Mouse (Mus musculus): ENCODE measurements around the gene Macf1. TPM values are rescaled to one million over a fixed set of nuclear protein-coding genes. Genes with fewer than 3 reads are reported as not detected.
"Not testable (repeated sequence)": the region's sequence is repeated elsewhere in the genome, so short reads cannot be mapped to it uniquely, and the experiment has no call there.

The Macf1 gene
- polyA plus RNA-seq, 1 experiment from 2014 or later, result 82.9 TPM

GRCm38 (mm10) chr4:123526779-123527280 lies 157.3 kb downstream of the Macf1 start:
- Histone ChIP-seq H3K9ac (replicated peaks; ENCODE audit: low read depth, low read length) (peak overlapping the region; percentile 60), H3K27me3 (replicated peaks; ENCODE audit: control insufficient read depth, insufficient read depth, low read length) (no peaks in the 10 kb centered on the region), H3K4me2 (ENCODE audit: low read length) (peak overlapping the region; percentile 70), H3K4me1 (replicated peaks; ENCODE audit: control insufficient read depth, insufficient read depth, low read length) (peaks cover 53% of the 10 kb centered on the region), H3K27ac (ENCODE audit: low read length) (peak overlapping the region; percentile 90), H3K36me3 (ENCODE audit: control insufficient read depth, insufficient read depth) (no peaks in the 10 kb centered on the region), H3K9me3 (ENCODE audit: control insufficient read depth, low read length) (no peaks in the 10 kb centered on the region), H3K4me3 (replicated peaks; ENCODE audit: low read length) (peak overlapping the region; percentile 43)
- WGBS, result 21% methylated on average over 10 of the region's 10 CpGs
- peak; percentile 39 for ATAC-seq

DNA sequence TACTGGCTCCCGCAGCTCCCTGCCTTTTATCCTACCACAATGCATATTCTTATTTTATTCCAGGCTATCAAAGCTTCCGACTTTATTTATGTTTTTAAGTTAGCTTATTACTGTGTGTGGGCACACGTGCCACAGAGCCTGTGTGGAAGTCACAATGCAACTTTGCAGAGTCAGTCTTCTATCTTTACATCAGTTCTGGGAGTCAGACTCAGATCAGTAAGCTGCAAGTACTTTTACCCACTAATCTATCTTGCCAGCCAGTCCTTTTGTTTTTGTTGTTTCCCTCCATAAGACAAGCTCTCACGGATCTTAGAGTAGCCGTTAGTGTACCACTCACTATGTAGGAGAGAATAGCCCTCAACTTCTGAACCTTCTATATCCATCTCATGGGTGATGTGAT lies 159.4 kb downstream of the Macf1 start:
- H3K4me2 ChIP-seq (ENCODE audit: low read length), result no peak overlapping the region
- ATAC-seq, result no peak
- WGBS, result 73% methylated on average over 5 of the region's 5 CpGs

DNA sequence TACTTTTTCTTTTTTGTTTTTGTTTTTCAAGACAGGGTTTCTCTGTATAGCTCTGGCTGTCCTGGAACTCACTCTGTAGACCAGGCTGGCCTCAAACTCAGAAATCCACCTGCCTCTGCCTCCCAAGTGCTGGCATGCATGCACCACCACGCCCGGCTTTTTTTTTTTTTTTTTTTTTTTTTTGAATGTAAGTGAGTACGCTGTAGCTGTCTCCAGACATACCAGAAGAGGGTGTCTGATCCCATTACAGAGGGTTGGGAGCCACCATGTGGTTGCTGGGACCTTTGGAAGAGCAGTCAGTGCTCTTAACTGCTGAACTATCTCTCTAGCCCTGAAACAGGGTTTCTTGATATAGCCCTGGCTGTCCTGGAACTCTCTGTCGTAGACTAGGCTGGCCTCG lies 164.0 kb downstream of the Macf1 start:
- not testable (repeated sequence) for H3K27ac ChIP-seq (ENCODE audit: low read length); ATAC-seq; H3K4me3 ChIP-seq (replicated peaks; ENCODE audit: low read length); H3K9me3 ChIP-seq (ENCODE audit: control insufficient read depth, low read length); H3K27me3 ChIP-seq (replicated peaks; ENCODE audit: control insufficient read depth, insufficient read depth, low read length); H3K36me3 ChIP-seq (ENCODE audit: control insufficient read depth, insufficient read depth); H3K4me2 ChIP-seq (ENCODE audit: low read length); H3K9ac ChIP-seq (replicated peaks; ENCODE audit: low read depth, low read length)
- WGBS, result 85% methylated on average over 5 of the region's 5 CpGs
- peaks cover 16% of the 10 kb centered on the region for H3K4me1 ChIP-seq (replicated peaks; ENCODE audit: control insufficient read depth, insufficient read depth, low read length)

More for the DNA sequence above, 159.4 kb downstream of the Macf1 start:
- no peaks in the 10 kb centered on the region for H3K36me3 ChIP-seq (ENCODE audit: control insufficient read depth, insufficient read depth)
- H3K27ac ChIP-seq (ENCODE audit: low read length), result no peak overlapping the region
- no peaks in the 10 kb centered on the region for H3K9me3 ChIP-seq (ENCODE audit: control insufficient read depth, low read length)
- H3K4me1 ChIP-seq (replicated peaks; ENCODE audit: control insufficient read depth, insufficient read depth, low read length), result peaks cover 50% of the 10 kb centered on the region
- H3K4me3 ChIP-seq (replicated peaks; ENCODE audit: low read length), result no peak overlapping the region
- H3K9ac ChIP-seq (replicated peaks; ENCODE audit: low read depth, low read length), result no peak overlapping the region
- H3K27me3 ChIP-seq (replicated peaks; ENCODE audit: control insufficient read depth, insufficient read depth, low read length), result no peaks in the 10 kb centered on the region

GRCm38 (mm10) chr4:123515673-123516072 lies 168.5 kb downstream of the Macf1 start:
- Histone ChIP-seq H3K4me3 (replicated peaks; ENCODE audit: low read length) (no peak overlapping the region), H3K9ac (replicated peaks; ENCODE audit: low read depth, low read length) (no peak overlapping the region), H3K9me3 (ENCODE audit: control insufficient read depth, low read length) (no peaks in the 10 kb centered on the region), H3K4me2 (ENCODE audit: low read length) (no peak overlapping the region), H3K27me3 (replicated peaks; ENCODE audit: control insufficient read depth, insufficient read depth, low read length) (no peaks in the 10 kb centered on the region), H3K36me3 (ENCODE audit: control insufficient read depth, insufficient read depth) (peaks cover 6% of the 10 kb centered on the region), H3K27ac (ENCODE audit: low read length) (no peak overlapping the region), H3K4me1 (replicated peaks; ENCODE audit: control insufficient read depth, insufficient read depth, low read length) (no peaks in the 10 kb centered on the region)
- WGBS, result 88% methylated on average over 1 of the region's 1 CpGs
- ATAC-seq, result no peak

DNA sequence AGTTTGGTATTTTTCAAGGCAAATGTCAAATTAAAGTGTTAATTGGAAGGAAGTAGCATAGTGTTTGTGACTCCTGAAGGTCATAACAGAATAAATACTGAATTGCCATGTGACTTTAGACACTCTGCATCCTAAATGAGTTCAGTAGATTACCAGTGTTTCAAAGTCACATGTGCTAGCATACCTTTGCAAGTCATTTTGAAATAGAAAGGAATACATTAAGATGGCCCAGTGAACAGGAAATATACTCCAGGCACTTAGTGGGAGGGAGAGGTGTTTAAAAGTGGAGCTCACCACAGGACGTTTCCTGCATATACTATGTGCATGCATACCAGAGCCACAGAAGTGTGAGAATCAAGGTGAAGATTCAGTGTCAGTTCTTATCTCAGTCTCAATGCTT lies 174.0 kb downstream of the Macf1 start:
- Histone ChIP-seq H3K27ac (ENCODE audit: low read length) (no peak overlapping the region), H3K9ac (replicated peaks; ENCODE audit: low read depth, low read length) (no peak overlapping the region), H3K9me3 (ENCODE audit: control insufficient read depth, low read length) (no peaks in the 10 kb centered on the region), H3K36me3 (ENCODE audit: control insufficient read depth, insufficient read depth) (peaks cover 45% of the 10 kb centered on the region), H3K4me3 (replicated peaks; ENCODE audit: low read length) (no peak overlapping the region), H3K4me2 (ENCODE audit: low read length) (no peak overlapping the region), H3K4me1 (replicated peaks; ENCODE audit: control insufficient read depth, insufficient read depth, low read length) (no peaks in the 10 kb centered on the region), H3K27me3 (replicated peaks; ENCODE audit: control insufficient read depth, insufficient read depth, low read length) (no peaks in the 10 kb centered on the region)
- 55% methylated on average over 1 of the region's 1 CpGs for WGBS
- no peak for ATAC-seq

DNA sequence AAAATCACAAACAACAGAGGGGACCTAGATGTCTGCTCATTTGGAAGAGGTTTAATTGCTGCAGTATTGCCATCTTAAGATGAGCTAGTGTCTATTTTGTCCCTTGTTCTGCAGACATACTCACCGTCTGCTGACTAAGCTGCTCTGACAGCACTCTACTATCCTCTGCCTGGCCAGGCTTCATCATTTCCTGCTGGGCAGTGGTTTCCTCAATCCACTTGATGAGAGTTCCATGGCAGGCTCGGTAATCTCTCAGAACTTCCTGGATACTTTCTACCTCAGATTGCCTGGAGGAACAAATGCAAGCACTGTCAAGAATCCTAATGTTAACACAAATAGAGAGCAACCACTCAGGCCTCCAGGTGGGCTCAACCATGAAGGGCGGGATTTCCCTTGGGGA lies 195.1 kb downstream of the Macf1 start:
- no peak overlapping the region for H3K9ac ChIP-seq (replicated peaks; ENCODE audit: low read depth, low read length)
- WGBS, result 94% methylated on average over 3 of the region's 3 CpGs
- H3K36me3 ChIP-seq (ENCODE audit: control insufficient read depth, insufficient read depth), result peaks cover 52% of the 10 kb centered on the region

DNA sequence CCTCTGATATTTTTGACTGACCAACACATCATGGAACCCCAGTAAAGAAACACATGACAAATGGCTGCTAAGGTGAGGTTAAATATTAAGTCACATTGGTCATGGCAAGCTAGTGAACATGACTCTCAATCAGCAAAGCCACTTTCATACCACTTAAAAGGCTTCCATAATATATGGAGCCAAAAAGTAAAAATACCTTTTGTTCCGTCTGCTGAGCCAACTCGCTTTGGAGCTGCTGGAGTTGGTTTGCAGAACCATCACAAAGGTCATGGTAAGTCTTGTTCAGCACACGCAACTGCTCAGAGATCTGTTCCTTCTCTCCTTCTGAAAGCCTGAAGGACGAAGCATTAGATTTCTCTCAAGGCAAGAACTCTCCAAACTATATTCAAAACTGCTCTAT lies 204.2 kb downstream of the Macf1 start:
- Histone ChIP-seq H3K4me2 (ENCODE audit: low read length) (no peak overlapping the region), H3K27me3 (replicated peaks; ENCODE audit: control insufficient read depth, insufficient read depth, low read length) (no peaks in the 10 kb centered on the region), H3K9me3 (ENCODE audit: control insufficient read depth, low read length) (no peaks in the 10 kb centered on the region), H3K4me1 (replicated peaks; ENCODE audit: control insufficient read depth, insufficient read depth, low read length) (no peaks in the 10 kb centered on the region), H3K9ac (replicated peaks; ENCODE audit: low read depth, low read length) (no peak overlapping the region), H3K27ac (ENCODE audit: low read length) (no peak overlapping the region), H3K36me3 (ENCODE audit: control insufficient read depth, insufficient read depth) (peaks cover 47% of the 10 kb centered on the region), H3K4me3 (replicated peaks; ENCODE audit: low read length) (no peak overlapping the region)
- no peak for ATAC-seq
- WGBS, result 93% methylated on average over 4 of the region's 4 CpGs

More for the DNA sequence above, 195.1 kb downstream of the Macf1 start:
- no peak for ATAC-seq
- no peak overlapping the region for H3K4me3 ChIP-seq (replicated peaks; ENCODE audit: low read length)
- H3K27ac ChIP-seq (ENCODE audit: low read length), result no peak overlapping the region
- no peaks in the 10 kb centered on the region for H3K4me1 ChIP-seq (replicated peaks; ENCODE audit: control insufficient read depth, insufficient read depth, low read length)
- no peaks in the 10 kb centered on the region for H3K9me3 ChIP-seq (ENCODE audit: control insufficient read depth, low read length)
- H3K27me3 ChIP-seq (replicated peaks; ENCODE audit: control insufficient read depth, insufficient read depth, low read length), result no peaks in the 10 kb centered on the region
- H3K4me2 ChIP-seq (ENCODE audit: low read length), result no peak overlapping the region

- Histone ChIP-seq H3K4me1 (replicated peaks; ENCODE audit: control insufficient read depth, insufficient read depth, low read length) (no peaks in the 10 kb centered on the region), H3K4me3 (replicated peaks; ENCODE audit: low read length) (no peak overlapping the region), H3K9ac (replicated peaks; ENCODE audit: low read depth, low read length) (no peak overlapping the region), H3K4me2 (ENCODE audit: low read length) (no peak overlapping the region), H3K27me3 (replicated peaks; ENCODE audit: control insufficient read depth, insufficient read depth, low read length) (no peaks in the 10 kb centered on the region), H3K9me3 (ENCODE audit: control insufficient read depth, low read length) (no peaks in the 10 kb centered on the region), H3K27ac (ENCODE audit: low read length) (no peak overlapping the region), H3K36me3 (ENCODE audit: control insufficient read depth, insufficient read depth) (peaks cover 56% of the 10 kb centered on the region)
- no peak for ATAC-seq
- 71% methylated on average over 8 of the region's 8 CpGs for WGBS
These were observed 205.3 kb downstream of the Macf1 start for GRCm38 (mm10) chr4:123478655-123479433.

DNA sequence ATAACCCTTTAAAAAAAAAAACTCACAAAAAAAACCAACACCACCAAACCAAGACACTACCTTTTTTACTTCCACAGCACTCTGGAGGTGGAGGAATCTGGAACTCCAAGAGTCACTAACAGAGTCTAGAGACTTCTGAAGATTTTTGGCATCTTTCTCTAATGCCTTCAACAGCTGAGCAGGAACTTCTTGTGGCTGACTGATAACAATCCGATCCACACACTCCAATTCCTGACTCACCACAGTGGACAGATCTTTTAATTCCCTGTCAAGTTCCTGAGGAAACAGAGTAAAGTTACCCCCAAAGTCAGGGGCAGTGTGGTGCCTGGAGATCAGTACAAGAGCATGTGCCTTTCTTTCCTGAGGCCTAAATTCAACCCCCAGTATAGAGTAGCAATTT lies 218.4 kb downstream of the Macf1 start:
- no peak overlapping the region for H3K4me2 ChIP-seq (ENCODE audit: low read length)
- H3K9ac ChIP-seq (replicated peaks; ENCODE audit: low read depth, low read length), result no peak overlapping the region
- no peaks in the 10 kb centered on the region for H3K27me3 ChIP-seq (replicated peaks; ENCODE audit: control insufficient read depth, insufficient read depth, low read length)
- H3K27ac ChIP-seq (ENCODE audit: low read length), result no peak overlapping the region
- no peak overlapping the region for H3K4me3 ChIP-seq (replicated peaks; ENCODE audit: low read length)
- H3K36me3 ChIP-seq (ENCODE audit: control insufficient read depth, insufficient read depth), result peaks cover 20% of the 10 kb centered on the region
- ATAC-seq, result no peak
- H3K4me1 ChIP-seq (replicated peaks; ENCODE audit: control insufficient read depth, insufficient read depth, low read length), result no peaks in the 10 kb centered on the region
- WGBS, result 83% methylated on average over 1 of the region's 1 CpGs
- H3K9me3 ChIP-seq (ENCODE audit: control insufficient read depth, low read length), result no peaks in the 10 kb centered on the region

Measured in forebrain, embryonic 16.5 days (tissue).